Mouse (Mus musculus) CH12.LX (cell line): Measurements from ENCODE around the gene Atg4d. TPM values are rescaled to one million over a fixed set of nuclear protein-coding genes. Genes with fewer than 3 reads are reported as not detected.

Source experiments
- DNase-seq: peaks from one replicate; pipeline ENCODE4 v3.0.0-alpha.2; 2013; ENCODE audit errors: extremely low read depth
- H3K27ac ChIP-seq: 2 replicates; pipeline ENCODE4 v1.5.1; 2012; ENCODE audit warnings: low read depth, mild to moderate bottlenecking, control low read depth, moderate library complexity; ENCODE audit not compliant: insufficient read depth
- H3K27me3 ChIP-seq: replicated peaks from 2 replicates; pipeline ENCODE3; 2012; ENCODE audit warnings: inconsistent platforms
- H3K36me3 ChIP-seq, 2 experiments: replicated peaks in 1 of 2; 2 replicates each; pipeline versions ENCODE3 to v1.6.1; 2012; ENCODE audit warnings: inconsistent platforms in 1 of 2, low read length in 1 of 2, mild to moderate bottlenecking in 1 of 2, mixed read lengths in 1 of 2, moderate library complexity in 1 of 2; ENCODE audit not compliant: control insufficient read depth in 1 of 2, insufficient read depth in 1 of 2
- H3K4me1 ChIP-seq, 2 experiments: 2 replicates each; pipeline ENCODE4 v1.6.1; 2012; ENCODE audit warnings: inconsistent platforms in 1 of 2, moderate library complexity in 1 of 2; ENCODE audit not compliant: insufficient read depth in 2 of 2, control insufficient read depth in 1 of 2
- H3K4me2 ChIP-seq: 2 replicates; pipeline ENCODE4 v1.6.1; 2012; ENCODE audit warnings: low read depth, mild to moderate bottlenecking, control low read depth; ENCODE audit not compliant: poor library complexity, insufficient read depth, severe bottlenecking
- H3K4me3 ChIP-seq, 3 experiments: fragments of 150-350 bp in 1 of 3; sonication (generic) in 1 of 3; replicated peaks in 1 of 3; 2 replicates each; pipeline versions ENCODE3 to v1.5.1; 2011 to 2012; ENCODE audit warnings: low read depth in 2 of 3, low read length in 2 of 3, mild to moderate bottlenecking in 2 of 3, moderate library complexity in 2 of 3, control low read depth in 1 of 3, improper control_type of control experiment in 1 of 3, inconsistent platforms in 1 of 3, mixed read lengths in 1 of 3; ENCODE audit not compliant: poor library complexity in 1 of 3
- H3K79me2 ChIP-seq: replicated peaks from 2 replicates; pipeline ENCODE4 v1.6.1; 2012; ENCODE audit warnings: mild to moderate bottlenecking, moderate library complexity; ENCODE audit not compliant: control insufficient read depth, poor library complexity, insufficient read depth, severe bottlenecking; ENCODE audit errors: extremely low read depth
- H3K9ac ChIP-seq: 2 replicates; pipeline ENCODE4 v1.6.1; 2012; ENCODE audit warnings: low read depth, mild to moderate bottlenecking, control low read depth, moderate library complexity; ENCODE audit not compliant: insufficient read depth
- H3K9me3 ChIP-seq: replicated peaks from 2 replicates; pipeline ENCODE3; 2012; ENCODE audit warnings: low read length, inconsistent platforms, mixed read lengths
- BHLHE40 ChIP-seq: IDR thresholded peaks from 2 replicates; pipeline ENCODE4 v1.6.1; 2011; ENCODE audit warnings: mild to moderate bottlenecking, low read depth, low read length, improper control_type of control experiment
- CHD1 ChIP-seq: IDR thresholded peaks from 2 replicates; pipeline ENCODE4 v1.6.1; 2012; ENCODE audit warnings: low read depth, low read length, improper control_type of control experiment, inconsistent platforms
- CHD2 ChIP-seq: IDR thresholded peaks from 2 replicates; pipeline ENCODE4 v1.6.1; 2011; ENCODE audit warnings: low read length, improper control_type of control experiment
- CTCF ChIP-seq, 2 experiments: IDR thresholded peaks in 1 of 2; conservative IDR thresholded peaks in 1 of 2; 2 replicates each; pipeline ENCODE4 v1.5.1; 2011 to 2012; ENCODE audit warnings: low read depth in 2 of 2, low read length in 2 of 2, improper control_type of control experiment in 1 of 2, inconsistent platforms in 1 of 2, mild to moderate bottlenecking in 1 of 2, moderate library complexity in 1 of 2
- E2F4 ChIP-seq: IDR thresholded peaks from 2 replicates; pipeline ENCODE4 v1.6.1; 2011; ENCODE audit warnings: low read depth, low read length, improper control_type of control experiment; ENCODE audit not compliant: insufficient replicate concordance
- ELF1 ChIP-seq: IDR thresholded peaks from 2 replicates; pipeline ENCODE4 v1.6.1; 2014; ENCODE audit warnings: low read depth, mild to moderate bottlenecking, inconsistent platforms, low read length, improper control_type of control experiment
- EP300 ChIP-seq: IDR thresholded peaks from 2 replicates; pipeline ENCODE4 v1.6.1; 2011; ENCODE audit warnings: low read length, improper control_type of control experiment
- ETS1 ChIP-seq: conservative IDR thresholded peaks from 2 replicates; pipeline ENCODE4 v1.6.1; 2012; ENCODE audit warnings: low read depth, mild to moderate bottlenecking, inconsistent platforms, low read length, improper control_type of control experiment, moderate library complexity
- HCFC1 ChIP-seq: IDR thresholded peaks from 2 replicates; pipeline ENCODE4 v1.6.1; 2012; ENCODE audit warnings: low read depth, mild to moderate bottlenecking, inconsistent platforms, low read length, improper control_type of control experiment
- IRF4 ChIP-seq: IDR thresholded peaks from 2 replicates; pipeline ENCODE4 v1.6.1; 2014; ENCODE audit warnings: low read depth, mild to moderate bottlenecking, inconsistent platforms, low read length, improper control_type of control experiment
- JUND ChIP-seq: conservative IDR thresholded peaks from 2 replicates; pipeline ENCODE4 v1.6.1; 2011; ENCODE audit warnings: low read depth, low read length, improper control_type of control experiment
- KAT2A ChIP-seq: IDR thresholded peaks from 2 replicates; pipeline ENCODE4 v1.6.1; 2012; ENCODE audit warnings: low read length, improper control_type of control experiment, inconsistent platforms; ENCODE audit not compliant: insufficient replicate concordance
- MAX ChIP-seq: IDR thresholded peaks from 2 replicates; pipeline ENCODE4 v1.6.1; 2011; ENCODE audit warnings: low read length, improper control_type of control experiment
- MAZ ChIP-seq: IDR thresholded peaks from 2 replicates; pipeline ENCODE4 v1.6.1; 2012; ENCODE audit warnings: low read depth, mild to moderate bottlenecking, inconsistent platforms, low read length, improper control_type of control experiment, moderate library complexity
- MEF2A ChIP-seq: IDR thresholded peaks from 2 replicates; pipeline ENCODE4 v1.6.1; 2014; ENCODE audit warnings: low read depth, mild to moderate bottlenecking, inconsistent platforms, low read length, improper control_type of control experiment, borderline replicate concordance
- MXI1 ChIP-seq: IDR thresholded peaks from 2 replicates; pipeline ENCODE4 v1.6.1; 2011; ENCODE audit warnings: mild to moderate bottlenecking, low read depth, low read length, improper control_type of control experiment
- MYC ChIP-seq: IDR thresholded peaks from 2 replicates; pipeline ENCODE4 v1.6.1; 2011; ENCODE audit warnings: low read depth, mild to moderate bottlenecking, improper control_type of control experiment, low read length
- NELFE ChIP-seq: IDR thresholded peaks from 2 replicates; pipeline ENCODE4 v1.6.1; 2011; ENCODE audit warnings: low read depth, low read length, improper control_type of control experiment
- NRF1 ChIP-seq: IDR thresholded peaks from 2 replicates; pipeline ENCODE4 v1.6.1; 2014; ENCODE audit warnings: low read depth, mild to moderate bottlenecking, inconsistent platforms, low read length, improper control_type of control experiment, moderate library complexity
- POLR2A ChIP-seq: IDR thresholded peaks from 2 replicates; pipeline ENCODE4 v1.6.1; 2011; ENCODE audit warnings: low read depth, mild to moderate bottlenecking, improper control_type of control experiment, low read length
- POLR2AphosphoS2 ChIP-seq: IDR thresholded peaks from 2 replicates; pipeline ENCODE4 v1.6.1; 2011; ENCODE audit warnings: low read depth, low read length, improper control_type of control experiment
- RAD21 ChIP-seq: IDR thresholded peaks from 2 replicates; pipeline ENCODE4 v1.6.1; 2011; ENCODE audit warnings: low read depth, mild to moderate bottlenecking, low read length, improper control_type of control experiment, moderate library complexity
- RCOR1 ChIP-seq: conservative IDR thresholded peaks from 2 replicates; pipeline ENCODE4 v1.6.1; 2012; ENCODE audit warnings: low read depth, mild to moderate bottlenecking, inconsistent platforms, low read length, improper control_type of control experiment
- SIN3A ChIP-seq: IDR thresholded peaks from 2 replicates; pipeline ENCODE4 v1.6.1; 2012; ENCODE audit warnings: low read length, improper control_type of control experiment, inconsistent platforms
- SMC3 ChIP-seq: IDR thresholded peaks from 2 replicates; pipeline ENCODE4 v1.6.1; 2011; ENCODE audit warnings: low read depth, low read length, improper control_type of control experiment
- TBP ChIP-seq: conservative IDR thresholded peaks from 2 replicates; pipeline ENCODE4 v1.6.1; 2011; ENCODE audit warnings: low read depth, low read length, improper control_type of control experiment
- TCF12 ChIP-seq: IDR thresholded peaks from 2 replicates; pipeline ENCODE4 v1.6.1; 2014; ENCODE audit warnings: low read depth, mild to moderate bottlenecking, inconsistent platforms, low read length, improper control_type of control experiment
- UBTF ChIP-seq: IDR thresholded peaks from 2 replicates; pipeline ENCODE4 v1.6.1; 2012; ENCODE audit warnings: low read depth, mild to moderate bottlenecking, inconsistent platforms, low read length, improper control_type of control experiment, moderate library complexity
- USF1 ChIP-seq: IDR thresholded peaks from 2 replicates; pipeline ENCODE4 v1.6.1; 2014; ENCODE audit warnings: low read depth, mild to moderate bottlenecking, inconsistent platforms, low read length, improper control_type of control experiment
- USF2 ChIP-seq: conservative IDR thresholded peaks from 2 replicates; pipeline ENCODE4 v1.6.1; 2011; ENCODE audit warnings: low read depth, low read length, improper control_type of control experiment
- ZC3H11A ChIP-seq: IDR thresholded peaks from 2 replicates; pipeline ENCODE4 v1.6.1; 2012; ENCODE audit warnings: low read depth, mild to moderate bottlenecking, inconsistent platforms, low read length, improper control_type of control experiment
- ZKSCAN1 ChIP-seq: IDR thresholded peaks from 2 replicates; pipeline ENCODE4 v1.6.1; 2012; ENCODE audit warnings: low read depth, inconsistent platforms, low read length, improper control_type of control experiment, borderline replicate concordance
- ZMIZ1 ChIP-seq: IDR thresholded peaks from 2 replicates; pipeline ENCODE4 v1.6.1; 2012; ENCODE audit warnings: low read depth, mild to moderate bottlenecking, inconsistent platforms, low read length, improper control_type of control experiment
- ZNF384 ChIP-seq: IDR thresholded peaks from 2 replicates; pipeline ENCODE4 v1.6.1; 2012; ENCODE audit warnings: low read depth, low read length, improper control_type of control experiment, inconsistent platforms
- dilution Hi-C: fragments of 300-500 bp; cut with MboI; formaldehyde crosslinking; loops from 2 replicates; pipeline ENCODE4 v1.14.3; 2020; ENCODE audit warnings: low sequenced_read_pairs; ENCODE audit not compliant: extremely low pct_unique_long_range_greater_than_20kb, extremely low pct_ligation_motif_present
- in situ Hi-C: fragments of 300-500 bp; cut with MboI; formaldehyde crosslinking; loops from 3 replicates; pipeline ENCODE4 v1.14.3; 2019; ENCODE audit warnings: low sequenced_read_pairs, low pct_ligation_motif_present, low pct_unique_long_range_greater_than_20kb, mixed read lengths
- polyA plus RNA-seq: library from polyadenylated mRNA; unstranded; fragments of >175 nt; gene quantifications from 2 replicates; pipeline ENCODE4 v1.2.1, GENCODE M21; 2012; ENCODE audit warnings: low read depth; ENCODE audit not compliant: insufficient read length
- total RNA-seq, 2 experiments: library from RNA; depleted of rRNA; stranded (reverse); fragments of 300-350 nt in 1 of 2; fragments of >200 nt in 1 of 2; gene quantifications; 2 replicates each; pipeline ENCODE4 v1.2.3; 2012 to 2014

The Atg4d gene
- total and polyA plus RNA-seq, 3 experiments = 7.7 to 14.3 (median 10.3) TPM

GRCm38 (mm10) chr9:21286753-21287152, 21.7 kb downstream of the Atg4d start (continued):
- TF ChIP-seq BHLHE40 (no peak), TBP (no peak), CHD2 (no peak), ETS1 (no peak), USF2 (peak; percentile 25; the same call in 1 of the 2 replicates), JUND (no peak), HCFC1 (no peak), RAD21 (no peak), SMC3 (no peak), CHD1 (no peak)

- H3K4me1 ChIP-seq = peaks cover 9 to 49% of the 10 kb centered on the region in 2 experiments
- TF ChIP-seq ZMIZ1 (peak; percentile 84; the same call in 1 of the 2 replicates), ETS1 (peak; percentile 89), UBTF (no peak; the same call in 1 of the 2 replicates), MAX (peak; percentile 93), RAD21 (no peak), BHLHE40 (peak; percentile 29), CHD2 (no peak), ZC3H11A (no peak), CTCF (conservative IDR thresholded peaks at IDR 0.05 in 1 of 2, IDR thresholded peaks at IDR 0.05 in 1 of 2; ENCODE audit: low read depth in 2 of 2, low read length in 2 of 2) (no peak), POLR2AphosphoS2 (no peak), NELFE (peak; percentile 96), KAT2A (no peak), ZKSCAN1 (no peak), E2F4 (no peak), TCF12 (peak; percentile 73), NRF1 (peak; percentile 83), SIN3A (peak; percentile 82), JUND (no peak), ZNF384 (no peak), POLR2A (peak; percentile 98), MEF2A (peak; percentile 53), CHD1 (no peak), HCFC1 (peak; percentile 47; the same call in 1 of the 2 replicates), MYC (peak; percentile 97), MXI1 (peak; percentile 90), MAZ (no peak; the same call in 1 of the 2 replicates), ELF1 (peak; percentile 79), USF1 (no peak), IRF4 (peak; percentile 39; the same call in 1 of the 2 replicates), TBP (peak; percentile 74), EP300 (peak; percentile 46; the same call in 1 of the 2 replicates), USF2 (no peak), RCOR1 (no peak)
- H3K4me3 ChIP-seq = peak within 1 kb of the TSS; percentile 78 to 89 (median 81)
- dilution Hi-C loops (no loop called here), in situ Hi-C loops (no loop called here)
- peaks cover 4% of the 10 kb centered on the region for H3K27me3 ChIP-seq
- peaks cover 23% of the 10 kb centered on the region for H3K79me2 ChIP-seq
- H3K36me3 ChIP-seq = peaks cover 22 to 36% of the 10 kb centered on the region in 2 experiments
- H3K9me3 ChIP-seq = no peaks in the 10 kb centered on the region
- peak; percentile 98 for DNase-seq
- peak within 1 kb of the TSS; percentile 94 for H3K4me2 ChIP-seq
- peak within 1 kb of the TSS; percentile 97 for H3K27ac ChIP-seq
- peak within 1 kb of the TSS; percentile 78 for H3K9ac ChIP-seq
These were observed 22.7 kb downstream of the Atg4d start, which contains the start of gene Kri1 for GRCm38 (mm10) chr9:21287571-21288402. TSS of gene Kri1 (minus strand) at chr9:21287969.
